Mouse (Mus musculus) liver, embryonic 14.5 days (tissue): Measurements from ENCODE around the gene Nol12. TPM values are rescaled to one million over a fixed set of nuclear protein-coding genes. Genes with fewer than 3 reads are reported as not detected.

ENCODE experiments used
- ATAC-seq: fragments of 200-750 bp; cut with Nextera tagmentation; 2 replicates; pipeline ENCODE4 v1.8.0; 2017; ENCODE audit warnings: moderate number of reproducible peaks, mild to moderate bottlenecking, moderate library complexity; ENCODE audit not compliant: insufficient read depth
- DNase-seq, 3 experiments: peaks; one replicate each; pipeline ENCODE4 v3.0.0-alpha.2; 2012 to 2013; ENCODE audit warnings: low read depth in 3 of 3, low spot score in 3 of 3
- H3K27ac ChIP-seq: fragments of 300-500 bp; sonication (generic); 2 replicates; pipeline ENCODE4 v1.5.1; 2014; ENCODE audit warnings: moderate library complexity, mild to moderate bottlenecking, control low read depth, inconsistent platforms
- H3K27me3 ChIP-seq: fragments of 300-500 bp; sonication (generic); 2 replicates; pipeline ENCODE4 v1.6.1; 2014; ENCODE audit warnings: mild to moderate bottlenecking, low read length, moderate library complexity; ENCODE audit not compliant: control insufficient read depth, insufficient read depth
- H3K36me3 ChIP-seq: fragments of 300-500 bp; sonication (generic); replicated peaks from 2 replicates; pipeline ENCODE4 v1.6.1; 2014; ENCODE audit warnings: low read depth; ENCODE audit not compliant: control insufficient read depth, insufficient read depth
- H3K4me1 ChIP-seq, 2 experiments: fragments of 200-500 bp in 1 of 2; fragments of 300-500 bp in 1 of 2; sonication (generic) in 1 of 2; replicated peaks; 2 replicates each; pipeline ENCODE4 v1.6.1; 2012 to 2014; ENCODE audit warnings: antibody characterized with exemption in 1 of 2, inconsistent platforms in 1 of 2, low read length in 1 of 2; ENCODE audit not compliant: control insufficient read depth in 2 of 2, insufficient read depth in 2 of 2
- H3K4me2 ChIP-seq: fragments of 300-500 bp; sonication (generic); 2 replicates; pipeline ENCODE4 v1.6.1; 2014; ENCODE audit warnings: low read depth, mild to moderate bottlenecking, control low read depth, moderate library complexity
- H3K4me3 ChIP-seq, 2 experiments: fragments of 200-500 bp in 1 of 2; fragments of 300-500 bp in 1 of 2; sonication (generic) in 1 of 2; 2 replicates each; pipeline ENCODE4 v1.5.1; 2012 to 2014; ENCODE audit warnings: low read depth in 2 of 2, low read length in 2 of 2, mild to moderate bottlenecking in 2 of 2, control low read depth in 1 of 2, inconsistent platforms in 1 of 2, moderate library complexity in 1 of 2; ENCODE audit not compliant: insufficient read depth in 1 of 2
- H3K9ac ChIP-seq: fragments of 300-500 bp; sonication (generic); replicated peaks from 2 replicates; pipeline ENCODE4 v1.6.1; 2014; ENCODE audit warnings: mild to moderate bottlenecking, control low read depth, moderate library complexity
- H3K9me3 ChIP-seq: fragments of 300-500 bp; sonication (generic); 2 replicates; pipeline ENCODE4 v1.6.1; 2016; ENCODE audit warnings: low read length, mixed read lengths; ENCODE audit not compliant: control insufficient read depth
- CTCF ChIP-seq: IDR thresholded peaks from 2 replicates; pipeline ENCODE4 v1.5.1; 2016; ENCODE audit warnings: antibody characterized with exemption, low read depth, control low read depth
- EP300 ChIP-seq: IDR thresholded peaks from 2 replicates; pipeline ENCODE4 v1.6.1; 2016; ENCODE audit warnings: antibody characterized with exemption, low read depth
- WGBS: fragments of 180-500 bp; shearing (Covaris S2); extraction: QIAGEN DNeasy Blood & Tissue Kit; methylation state at CpG from one replicate; pipeline ENCODE4 v1.1.7; 2014; ENCODE audit not compliant: insufficient replicate concordance; 5-methylcytosine and 5-hydroxymethylcytosine counted together
- polyA plus RNA-seq, 2 experiments: library from polyadenylated mRNA; depleted of rRNA in 1 of 2; stranded (reverse) in 1 of 2; unstranded in 1 of 2; fragments of >200 nt; fragmentation: Nextera tagmentation in 1 of 2; extraction: Ambion mirVana in 1 of 2; gene quantifications; 2 replicates each; pipeline versions ENCODE4 v1.2.1 to v1.2.3; 2012 to 2014

The Nol12 gene
- polyA plus RNA-seq, 2 experiments, result 17.5 to 32.7 TPM

DNA sequence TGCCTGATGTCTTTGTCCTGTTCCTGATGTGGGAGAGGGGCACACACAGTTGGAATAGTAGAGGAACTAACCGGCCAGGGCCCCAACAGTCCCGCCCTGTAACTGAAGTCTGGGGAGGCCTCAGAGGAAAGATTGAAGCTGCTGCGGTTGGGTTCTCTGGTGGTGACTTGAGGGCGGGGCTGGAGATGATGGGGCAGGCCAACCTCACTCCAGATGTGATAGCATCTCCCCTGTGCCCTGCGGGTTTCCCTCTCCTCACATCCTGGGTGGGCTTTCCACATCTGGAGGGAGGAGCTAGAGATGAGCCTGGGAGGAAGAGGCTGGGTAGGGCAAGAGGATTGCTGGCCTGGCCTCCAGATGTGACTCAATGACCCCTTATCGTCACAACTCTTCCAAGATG is 11.1 kb upstream of the Nol12 start:
- DNase-seq (peak; percentile 78 to 82 (median 80)), ATAC-seq (peak; percentile 75)
- Histone ChIP-seq H3K4me3 (peak overlapping the region; percentile 51 to 59), H3K4me1 (peaks cover 64 to 67% of the 10 kb centered on the region in 2 experiments), H3K27me3 (no peaks in the 10 kb centered on the region), H3K27ac (peak overlapping the region; percentile 98), H3K36me3 (peaks cover 2% of the 10 kb centered on the region; the same call in 1 of the 2 replicates), H3K4me2 (peak overlapping the region; percentile 91), H3K9ac (peak overlapping the region; percentile 75), H3K9me3 (no peaks in the 10 kb centered on the region)
- TF ChIP-seq EP300 (peak; percentile 57), CTCF (no peak)
- 9% methylated on average over 6 of the region's 6 CpGs for WGBS

DNA sequence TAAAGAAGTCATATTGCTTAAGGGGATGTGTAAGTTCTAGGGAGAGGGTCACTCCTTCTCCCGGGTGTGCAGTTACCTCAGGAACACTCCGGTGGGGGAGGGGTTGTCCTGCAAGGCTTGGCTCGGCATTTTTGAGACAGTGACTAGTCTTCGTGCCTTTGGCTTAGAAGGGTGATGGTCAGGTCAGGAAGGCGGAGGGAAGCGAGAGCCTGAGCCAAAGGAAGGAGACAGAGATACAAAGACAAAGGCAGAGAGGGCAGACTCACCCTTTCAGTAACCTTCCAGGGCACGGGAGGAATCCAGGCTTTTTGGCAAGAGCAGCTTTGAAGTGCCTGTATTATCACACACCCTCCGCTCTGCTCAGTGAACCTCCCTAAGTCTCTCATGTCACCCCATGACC is 9.6 kb upstream of the Nol12 start:
- Histone ChIP-seq H3K36me3 (no peaks in the 10 kb centered on the region; the same call in 1 of the 2 replicates), H3K4me1 (peaks cover 65 to 68% of the 10 kb centered on the region in 2 experiments), H3K9ac (no peak overlapping the region; the same call in 1 of the 2 replicates), H3K9me3 (no peaks in the 10 kb centered on the region), H3K27me3 (no peaks in the 10 kb centered on the region), H3K4me2 (peak overlapping the region; percentile 75; the same call in 1 of the 2 replicates), H3K4me3 (no peak overlapping the region), H3K27ac (peak overlapping the region; percentile 98)
- ATAC-seq (no peak), DNase-seq (no peak)
- TF ChIP-seq EP300, result no peak
- TF ChIP-seq CTCF, result no peak
- 59% methylated on average over 8 of the region's 8 CpGs for WGBS

DNA sequence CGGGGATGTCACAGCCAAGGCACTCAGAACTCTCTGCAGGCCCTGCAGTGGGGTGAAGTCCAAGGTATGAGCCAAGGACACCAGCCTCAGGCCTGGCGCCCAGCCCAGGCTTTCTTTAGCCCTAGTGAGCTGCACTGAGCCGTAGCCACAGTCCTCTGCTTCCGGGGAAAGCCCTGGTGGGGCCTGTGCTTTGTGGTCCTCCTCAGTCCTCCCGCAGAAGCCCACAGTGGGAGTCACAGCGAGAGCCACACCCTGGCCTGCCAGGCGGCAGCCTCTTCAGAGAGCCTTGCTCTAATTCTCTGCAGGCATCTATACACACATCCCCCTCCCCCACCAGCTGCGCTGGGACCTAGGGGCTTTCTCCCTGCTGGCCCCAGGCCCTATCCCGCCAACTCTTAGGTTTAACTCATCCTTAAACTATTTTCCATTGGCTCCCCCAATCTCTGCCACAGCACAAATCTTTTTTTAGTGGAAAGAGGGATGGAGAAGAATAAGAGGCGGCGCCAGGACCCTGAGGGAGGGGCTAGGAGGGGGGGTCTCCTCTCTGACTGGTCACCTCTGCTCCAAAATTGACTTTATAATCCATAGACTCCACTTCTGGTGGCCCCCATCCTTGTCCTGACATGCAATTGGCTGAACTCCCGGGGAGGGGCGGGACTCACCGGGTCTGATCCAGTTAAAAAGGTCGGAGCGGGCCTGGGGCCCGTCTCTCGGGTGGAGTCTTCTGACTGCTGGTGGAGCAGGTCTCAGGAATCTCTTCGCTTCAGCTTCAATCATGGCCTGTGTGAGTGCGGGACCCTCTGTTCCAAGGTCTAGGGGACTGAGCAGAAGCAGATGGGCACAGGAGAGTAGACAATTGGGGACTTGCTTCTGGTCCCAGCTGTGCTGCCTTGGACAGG is 8.5 kb upstream of the Nol12 start, which contains the start of gene Lgals1:
Gene Lgals1 (plus strand): TSS at position 705 of the 899 bp plus-strand sequence.
- Histone ChIP-seq H3K27me3 (no peaks in the 10 kb centered on the region), H3K9me3 (no peaks in the 10 kb centered on the region), H3K4me1 (peaks cover 65 to 67% of the 10 kb centered on the region in 2 experiments), H3K4me2 (peak within 1 kb of the TSS; percentile 75), H3K4me3 (peak within 1 kb of the TSS; percentile 66 to 77), H3K36me3 (no peaks in the 10 kb centered on the region; the same call in 1 of the 2 replicates), H3K9ac (peak within 1 kb of the TSS; percentile 49), H3K27ac (peak within 1 kb of the TSS; percentile 98)
- DNase-seq (peak; percentile 65 to 76 (median 74)), ATAC-seq (peak; percentile 39)
- WGBS, result 6% methylated on average over 20 of the region's 20 CpGs
- TF ChIP-seq CTCF (no peak), EP300 (no peak)

DNA sequence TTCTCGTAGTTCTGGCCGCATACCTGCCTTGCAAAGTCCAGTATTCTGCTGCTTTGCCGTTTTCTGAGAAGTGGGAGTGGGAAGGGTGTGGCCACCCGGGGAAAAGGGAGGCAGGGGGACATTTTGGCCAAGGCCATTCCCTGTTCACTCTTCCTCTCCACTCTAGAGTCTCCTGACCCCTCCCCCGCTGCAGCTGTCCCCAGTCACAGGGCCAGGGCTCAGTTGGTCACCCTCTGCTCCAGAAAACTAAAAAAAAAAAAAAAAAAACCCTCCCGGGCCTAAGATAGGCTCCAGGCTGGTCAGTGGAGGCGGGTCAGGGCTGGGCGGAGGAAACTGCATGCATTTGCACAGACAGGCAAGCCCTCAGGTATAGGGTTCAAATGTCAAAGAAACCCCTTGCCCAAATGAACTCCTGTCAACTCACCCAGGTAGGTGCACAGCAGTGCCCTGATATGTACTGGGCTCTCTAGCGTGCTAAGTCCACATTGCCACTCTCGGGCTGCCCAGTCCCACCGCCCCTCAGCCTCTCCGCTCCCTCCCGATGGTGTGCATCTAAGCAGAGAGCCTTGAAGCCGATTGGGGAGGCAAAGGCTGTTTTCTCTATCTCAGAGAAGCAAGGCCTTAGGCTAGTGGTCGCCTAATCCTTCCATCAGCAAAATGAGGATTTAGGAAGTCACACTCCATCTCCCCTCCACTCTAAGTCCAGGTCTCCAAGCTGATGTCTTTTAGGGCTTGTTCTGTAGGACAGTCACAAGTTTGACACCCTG is 7.5 kb upstream of the Nol12 start:
- TF ChIP-seq EP300 (no peak), CTCF (no peak)
- peak overlapping the region; percentile 66 to 77 for H3K4me3 ChIP-seq
- H3K36me3 ChIP-seq, result no peaks in the 10 kb centered on the region; the same call in 1 of the 2 replicates
- peak overlapping the region; percentile 75 for H3K4me2 ChIP-seq
- H3K9ac ChIP-seq, result peak overlapping the region; percentile 49
- ATAC-seq (no peak), DNase-seq (no peak)
- no peaks in the 10 kb centered on the region for H3K9me3 ChIP-seq
- peaks cover 58 to 60% of the 10 kb centered on the region in 2 experiments for H3K4me1 ChIP-seq
- WGBS, result 6% methylated on average over 15 of the region's 15 CpGs
- no peaks in the 10 kb centered on the region for H3K27me3 ChIP-seq
- H3K27ac ChIP-seq, result peak overlapping the region; percentile 10
